Mouse (Mus musculus) spleen, postnatal 4 days (tissue): Measurements from ENCODE around the gene Pdcd1lg2.

ENCODE experiments used
- DNase-seq, 2 experiments: peaks; one replicate each; pipeline ENCODE4 v3.0.0; 2022; ENCODE audit warnings: low spot score in 2 of 2

Gene Pdcd1lg2

GRCm38 (mm10) chr19:29496786-29497557 is 86.3 kb downstream of the Pdcd1lg2 start:
- DNase-seq: no peak

GRCm38 (mm10) chr19:29497874-29498273 is 87.2 kb downstream of the Pdcd1lg2 start:
- no peak for DNase-seq

GRCm38 (mm10) chr19:29498842-29499456 is 88.2 kb downstream of the Pdcd1lg2 start:
- DNase-seq: no peak

GRCm38 (mm10) chr19:29500333-29500732 is 89.6 kb downstream of the Pdcd1lg2 start:
- DNase-seq: no peak

- DNase-seq: peak; percentile 61 to 79
Measured at GRCm38 (mm10) chr19:29501106-29501505, 90.4 kb downstream of the Pdcd1lg2 start.

- peak; percentile 82 to 94 for DNase-seq
Measured at GRCm38 (mm10) chr19:29501507-29501906, 90.8 kb downstream of the Pdcd1lg2 start.

- no peak for DNase-seq
Measured at GRCm38 (mm10) chr19:29504131-29504530, 93.4 kb downstream of the Pdcd1lg2 start.

- DNase-seq: peak; percentile 25 to 60
Measured at GRCm38 (mm10) chr19:29505617-29506016, 94.9 kb downstream of the Pdcd1lg2 start.

- peak in 1 of 2 experiments; percentile 52 for DNase-seq
Measured at GRCm38 (mm10) chr19:29508208-29508607, 97.5 kb downstream of the Pdcd1lg2 start.

GRCm38 (mm10) chr19:29509857-29510256 is 99.1 kb downstream of the Pdcd1lg2 start:
- DNase-seq: no peak

GRCm38 (mm10) chr19:29511826-29512225 is 101.1 kb downstream of the Pdcd1lg2 start:
- peak in 1 of 2 experiments; percentile 53 for DNase-seq

GRCm38 (mm10) chr19:29513111-29513766 is 102.5 kb downstream of the Pdcd1lg2 start:
- peak in 1 of 2 experiments; percentile 52 for DNase-seq

- no peak for DNase-seq
Measured at GRCm38 (mm10) chr19:29514130-29514529, 103.4 kb downstream of the Pdcd1lg2 start.

- no peak for DNase-seq
Measured at GRCm38 (mm10) chr19:29515386-29515785, 104.7 kb downstream of the Pdcd1lg2 start.

GRCm38 (mm10) chr19:29515991-29516390 is 105.3 kb downstream of the Pdcd1lg2 start:
- no peak for DNase-seq

- no peak for DNase-seq
Measured at GRCm38 (mm10) chr19:29518409-29518808, 107.7 kb downstream of the Pdcd1lg2 start.

- DNase-seq: no peak
Measured at GRCm38 (mm10) chr19:29518922-29519321, 108.2 kb downstream of the Pdcd1lg2 start.
